Mouse (Mus musculus): ENCODE measurements around the gene Spag9. TPM values are rescaled to one million over a fixed set of nuclear protein-coding genes. Genes with fewer than 3 reads are reported as not detected.

Gene Spag9
- total RNA-seq, 2 experiments from 2014 or later, result 139 to 146 TPM

- peak; percentile 29 for DNase-seq
Observed at GRCm38 (mm10) chr11:94159066-94159880, 163.4 kb downstream of the Spag9 start.

DNA sequence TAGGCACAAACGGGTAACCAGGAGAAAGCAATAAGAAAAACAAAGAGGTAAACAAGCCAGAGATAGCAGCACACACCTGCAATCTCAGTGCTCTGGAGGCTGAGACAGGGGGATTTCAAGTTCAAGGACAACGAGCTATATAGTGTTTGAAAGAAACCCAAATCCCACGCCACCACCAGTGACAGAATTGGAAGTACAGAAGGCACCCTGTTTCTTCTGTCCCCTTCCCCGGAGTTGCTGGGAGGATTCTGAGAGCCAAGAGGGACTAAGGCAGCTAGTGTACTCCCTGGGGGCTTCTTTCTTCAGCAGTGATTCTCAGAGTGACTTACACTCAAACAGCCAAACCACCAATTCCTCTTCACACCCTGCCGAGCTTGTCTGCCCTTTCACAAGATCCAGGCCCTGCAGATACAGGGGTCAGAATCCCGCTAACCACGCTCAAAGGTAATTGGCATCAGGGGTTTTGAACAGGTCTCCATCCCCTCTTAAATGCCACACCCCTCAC lies 164.1 kb downstream of the Spag9 start:
- no peak for DNase-seq

DNA sequence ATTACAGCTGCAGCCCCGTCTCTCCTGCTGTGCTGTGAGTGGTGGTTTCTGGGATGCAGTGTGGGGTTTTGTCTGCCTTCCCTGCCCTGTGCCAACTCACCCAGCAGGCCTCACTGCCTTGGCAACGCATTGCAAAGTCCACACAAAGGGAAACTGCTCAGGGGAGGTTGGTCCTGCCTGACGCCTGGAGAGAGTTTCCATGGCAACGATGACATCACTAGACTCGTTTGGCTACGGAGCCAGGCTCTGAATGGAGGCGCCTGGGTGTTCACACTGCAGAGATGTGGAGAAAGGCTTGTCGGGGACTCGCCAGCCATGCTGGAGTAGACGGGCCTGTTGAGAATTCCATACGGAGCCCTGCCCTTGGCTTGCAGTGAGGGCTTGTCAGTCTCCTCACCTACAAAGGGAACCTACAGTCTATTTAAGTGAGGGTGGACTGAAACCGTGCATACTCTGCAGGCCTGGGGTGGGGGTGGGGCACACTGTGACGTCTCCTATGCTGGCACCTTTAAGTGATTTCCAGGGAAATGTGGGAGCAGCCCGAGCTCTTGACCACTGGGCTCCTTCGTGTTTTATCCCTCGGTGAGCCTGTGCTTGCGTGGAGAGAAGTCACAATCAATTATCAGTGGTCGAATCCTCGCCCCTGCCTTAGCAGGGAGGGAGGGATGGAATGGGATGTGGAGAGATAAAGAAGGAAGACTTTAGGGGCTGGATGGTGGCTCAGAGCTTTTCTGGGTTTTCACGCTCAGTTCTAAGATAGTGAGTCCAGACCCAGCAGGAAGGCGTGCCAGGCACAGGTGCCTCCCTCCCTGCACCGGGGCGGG lies 164.8 kb downstream of the Spag9 start:
- peak; percentile 89 for DNase-seq

GRCm38 (mm10) chr11:94161267-94161646 lies 165.4 kb downstream of the Spag9 start:
- DNase-seq, result peak; percentile 50

- no peak for DNase-seq
Observed at GRCm38 (mm10) chr11:94161867-94162581, 166.1 kb downstream of the Spag9 start.

DNA sequence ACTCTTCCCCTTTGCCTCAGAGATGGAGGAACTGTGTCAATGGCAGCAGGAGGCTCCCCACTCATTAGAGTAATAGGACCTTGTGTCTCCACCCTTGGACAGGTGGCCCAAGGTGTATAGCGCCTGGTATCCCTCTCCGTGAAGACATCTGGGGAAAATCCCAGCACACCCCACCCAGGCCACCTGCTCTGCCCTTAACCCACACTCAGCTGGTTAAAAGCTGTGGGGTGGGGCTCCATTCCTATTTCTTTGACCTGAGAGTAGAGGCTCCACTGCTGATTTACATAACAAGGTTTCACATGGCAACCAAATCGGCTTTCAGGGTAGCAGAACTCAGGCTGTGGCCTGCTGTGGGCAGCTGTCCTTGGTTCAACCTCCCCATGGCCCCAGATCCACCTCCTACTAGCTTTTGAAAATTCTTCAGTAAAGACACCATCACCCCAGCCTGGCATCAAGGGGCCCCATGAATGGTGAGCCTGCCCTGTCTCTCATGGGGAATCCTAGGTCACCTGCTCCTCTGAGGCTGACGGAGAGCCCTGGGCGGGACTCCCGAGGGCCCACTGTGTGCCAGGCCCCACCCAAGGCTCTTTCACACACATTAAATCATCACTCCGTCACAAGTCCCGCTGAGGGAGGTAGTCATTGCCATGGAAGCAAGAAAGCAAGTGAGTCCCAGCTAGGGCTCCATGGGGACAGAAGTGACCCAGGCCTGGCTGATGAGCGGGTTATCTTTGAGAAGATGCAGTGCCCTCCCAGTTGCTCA lies 167.3 kb downstream of the Spag9 start:
- no peak for DNase-seq

DNA sequence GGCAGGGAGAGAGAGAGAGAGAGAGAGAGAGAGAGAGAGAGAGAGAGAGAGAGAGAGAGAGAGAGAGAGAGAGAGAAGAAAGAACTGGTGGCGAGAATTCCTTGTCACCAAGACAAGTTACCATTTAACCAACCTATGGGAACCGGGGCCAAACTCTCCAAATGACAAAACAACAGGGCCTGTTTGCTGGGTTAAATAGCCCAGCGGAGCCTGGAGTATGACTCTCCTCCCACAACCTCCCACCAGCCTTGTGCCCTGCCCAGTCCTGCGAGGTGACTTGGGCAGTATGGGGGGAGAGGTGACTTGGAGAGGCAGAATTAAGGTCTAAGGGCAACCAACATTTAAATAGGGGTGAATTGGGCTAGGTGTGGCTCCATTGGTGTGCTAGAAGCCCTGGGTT lies 169.9 kb downstream of the Spag9 start:
- DNase-seq, result no peak

DNA sequence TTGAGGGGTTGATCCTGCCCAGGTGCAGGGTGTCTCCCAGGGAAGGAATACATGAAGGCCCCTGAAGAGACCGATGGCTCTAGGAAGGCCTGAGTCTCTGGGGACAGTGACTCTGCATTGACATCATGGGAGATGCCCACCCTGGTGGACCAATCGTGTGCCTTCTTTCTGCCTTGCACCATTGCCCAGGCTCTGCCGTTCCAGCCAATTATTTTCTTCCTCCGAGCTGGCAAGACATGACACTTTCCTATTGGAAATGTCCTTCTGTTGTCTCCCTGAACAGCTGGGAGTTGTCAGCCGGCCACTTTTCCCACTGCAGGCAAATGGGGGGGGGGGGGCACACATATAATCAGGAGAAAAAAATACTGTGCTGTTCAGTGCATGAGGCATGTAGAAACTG lies 172.3 kb downstream of the Spag9 start:
- peak; percentile 27 for DNase-seq

DNA sequence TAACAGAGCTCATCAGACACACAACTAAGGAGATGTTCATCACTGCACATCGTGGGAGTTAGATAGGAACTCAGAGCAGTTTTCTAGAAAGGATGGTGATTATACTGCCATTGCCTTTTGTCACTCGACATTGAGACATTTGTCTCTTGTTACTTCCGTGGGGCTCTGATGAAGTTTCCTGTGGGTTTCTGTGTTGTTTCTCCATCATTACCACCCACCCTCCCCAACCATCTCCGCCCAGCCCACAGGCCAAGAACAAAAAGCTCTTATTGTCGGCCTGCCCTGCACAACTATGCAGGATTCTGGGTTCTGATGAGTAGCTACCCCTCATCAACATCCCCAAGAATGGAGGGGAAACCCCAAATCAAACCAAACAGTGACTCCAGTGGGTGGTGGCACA lies 173.7 kb downstream of the Spag9 start:
- DNase-seq, result no peak

DNA sequence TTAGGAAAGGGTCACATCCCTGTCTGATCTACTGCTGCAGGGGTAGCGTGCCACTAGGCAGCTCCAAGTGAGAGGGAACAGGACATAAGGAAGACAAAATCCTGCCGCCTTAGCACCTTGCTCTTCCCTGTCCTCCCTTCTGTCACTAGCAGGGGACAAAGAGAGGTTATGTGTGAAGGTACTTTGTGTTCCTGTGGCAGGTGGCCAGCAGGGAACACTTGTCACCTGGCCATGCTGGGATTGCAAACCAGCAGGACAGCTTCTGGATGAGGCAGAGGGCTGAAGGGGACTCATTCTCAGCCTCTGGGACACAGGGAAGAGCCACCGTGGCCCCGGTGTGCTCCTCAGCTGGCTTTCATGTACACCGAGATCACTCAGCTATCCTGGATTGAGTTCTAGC lies 175.8 kb downstream of the Spag9 start:
- DNase-seq, result no peak

DNA sequence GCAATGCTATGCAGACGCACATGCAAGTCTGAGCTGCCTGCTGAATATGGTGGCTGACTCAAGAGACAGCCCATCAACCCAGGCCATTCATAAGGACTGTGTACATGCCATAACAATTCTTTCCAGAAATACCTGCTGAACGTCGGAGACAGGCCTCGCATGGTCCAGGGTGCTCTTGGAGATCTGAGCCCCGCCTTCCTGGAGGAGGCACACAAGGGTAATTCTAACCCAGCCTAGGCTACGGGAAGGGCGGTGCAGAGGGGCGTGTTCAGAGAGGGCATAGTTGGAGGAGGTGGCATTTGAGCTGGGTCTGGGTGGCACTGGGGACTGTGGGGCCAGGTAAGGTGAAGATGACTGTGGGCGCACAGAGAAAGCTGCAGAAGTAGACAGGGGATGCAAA lies 176.3 kb downstream of the Spag9 start:
- DNase-seq, result no peak

DNA sequence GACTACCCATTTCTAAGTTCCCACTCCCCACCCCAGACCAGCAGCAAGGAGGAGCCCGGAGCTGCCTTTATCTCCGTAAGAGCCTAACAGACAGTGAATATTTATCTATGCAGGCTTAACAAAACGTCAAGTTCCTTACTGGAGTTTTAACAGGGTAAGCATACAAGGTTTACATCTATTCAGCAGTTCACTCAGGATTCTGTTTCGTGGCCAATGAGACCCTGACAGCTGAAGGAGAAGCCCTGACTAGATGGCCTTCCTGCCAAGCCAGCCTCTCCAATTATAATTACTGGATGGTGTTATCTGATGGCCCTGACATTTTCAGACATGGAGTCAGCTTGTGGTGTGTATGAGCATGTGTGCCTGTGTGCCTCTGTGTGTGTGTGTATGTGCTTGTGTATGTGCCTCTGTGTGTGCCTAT lies 177.8 kb downstream of the Spag9 start:
- no peak for DNase-seq

GRCm38 (mm10) chr11:94175288-94175687 lies 179.4 kb downstream of the Spag9 start:
- no peak for DNase-seq

Other genes with a start within 250 kb of the Spag9 start
- gene Utp18, start 110.3 kb upstream of the Spag9 start, total RNA-seq (2021), result 10 to 100 TPM; 17.0 to 17.9 TPM
- 10 to 100 TPM; 35.8 to 40.0 TPM for gene Mbtd1, start 110.2 kb upstream of the Spag9 start, total RNA-seq (2021)
- 1,000 to 10,000 TPM in 1 of 2 experiments, 100 to 1,000 TPM in 1; 991 to 1,141 TPM for gene Nme2, start 39.8 kb upstream of the Spag9 start, total RNA-seq (2021)
- 10 to 100 TPM; 45.3 to 56.6 TPM for gene Gm20390, start 27.8 kb upstream of the Spag9 start, total RNA-seq (2021)
- 10 to 100 TPM; 32.7 to 37.8 TPM for gene Nme1, start 27.6 kb upstream of the Spag9 start, total RNA-seq (2021)
- gene Tob1, start 215.4 kb downstream of the Spag9 start, total RNA-seq (2021), result 10 to 100 TPM; 62.2 to 69.9 TPM
- gene Wfikkn2, start 249.9 kb downstream of the Spag9 start, total RNA-seq (2021), result 1 to 10 TPM; 2.0 TPM